ENCODE assay signal across 18 mouse cellular contexts in the genomic region with DNA sequence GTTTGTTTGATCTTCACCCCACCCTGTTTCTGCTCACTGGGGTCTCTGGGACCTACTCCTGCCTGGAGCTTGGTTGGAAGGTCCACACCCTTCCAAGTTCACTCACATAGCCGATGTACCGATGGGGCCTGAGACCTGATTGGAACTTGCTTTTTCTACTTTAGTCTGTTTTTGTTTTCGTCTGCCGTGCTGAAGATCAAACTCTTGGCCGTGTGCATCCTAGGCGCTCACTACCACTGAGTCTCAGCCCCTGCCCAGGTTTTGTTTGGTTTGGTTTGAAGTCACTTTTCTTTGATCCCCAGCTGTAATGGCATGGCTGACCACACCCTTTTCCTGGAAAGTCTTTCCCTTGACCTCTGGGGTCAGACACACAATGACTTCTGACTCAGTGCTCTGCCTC. TPM values are rescaled to one million over a fixed set of nuclear protein-coding genes. Genes with fewer than 3 reads are reported as not detected.
A peak's percentile ranks its signal among the peaks of the same experiment; 100 is the strongest.
DNase-seq lines count a peak whose midpoint lies in the region; ATAC-seq and TF ChIP-seq lines count a peak whose summit lies in the region.
"Had no signal": no experiment of that assay in that cellular context is flagged by ENCODE, and none has a peak within 500 bp of the region (broad histone marks: within the 10 kb centered on the region; RNA-seq: fewer than 3 reads in every experiment).

No protein-coding gene starts in this region.

- no peak for ATAC-seq in lung, embryonic 16.5 days (ENCODE audit: low read depth)
- no peak for ATAC-seq in limb, embryonic 14.5 days (ENCODE audit: low FRiP score, low read depth)
- ATAC-seq in kidney, embryonic 15.5 days (replicated peaks; ENCODE audit: low FRiP score): no peak

- H3K9me3 ChIP-seq in lung, embryonic 16.5 days (ENCODE audit: control insufficient read depth, low read length): no peaks in the 10 kb centered on the region
- H3K9me3 ChIP-seq in limb, embryonic 14.5 days (ENCODE audit: control insufficient read depth, low read length): no peaks in the 10 kb centered on the region
- H3K9me3 ChIP-seq in kidney, embryonic 15.5 days (replicated peaks): no peaks in the 10 kb centered on the region

- H3K36me3 ChIP-seq in lung, embryonic 16.5 days (ENCODE audit: control insufficient read depth, insufficient read depth, low read length): no peaks in the 10 kb centered on the region
- H3K36me3 ChIP-seq in limb, embryonic 14.5 days (ENCODE audit: control insufficient read depth, insufficient read depth, low read length): no peaks in the 10 kb centered on the region
- H3K36me3 ChIP-seq in kidney, embryonic 15.5 days: no peaks in the 10 kb centered on the region

- no peak overlapping the region for H3K9ac ChIP-seq in lung, embryonic 16.5 days (ENCODE audit: low read length)
- H3K9ac ChIP-seq in limb, embryonic 14.5 days (ENCODE audit: low read depth, low read length, severe bottlenecking): no peak overlapping the region
- no peak overlapping the region for H3K9ac ChIP-seq in kidney, embryonic 15.5 days

- H3K4me3 ChIP-seq in gastrocnemius, adult 2 months: no peak overlapping the region
- no peak overlapping the region for H3K4me3 ChIP-seq in lung, embryonic 16.5 days (ENCODE audit: low read length)
- no peak overlapping the region for H3K4me3 ChIP-seq in limb, embryonic 14.5 days (replicated peaks; ENCODE audit: low read length)
- no peak overlapping the region for H3K4me3 ChIP-seq in kidney, embryonic 15.5 days (replicated peaks)

- H3K4me1 ChIP-seq in lung, embryonic 16.5 days (replicated peaks; ENCODE audit: control insufficient read depth, insufficient read depth, low read length): peaks cover 36% of the 10 kb centered on the region
- H3K4me1 ChIP-seq in limb, embryonic 14.5 days (ENCODE audit: control insufficient read depth, insufficient read depth, low read length): peaks cover 27% of the 10 kb centered on the region
- peaks cover 11% of the 10 kb centered on the region for H3K4me1 ChIP-seq in kidney, embryonic 15.5 days

- no peak for TF ChIP-seq POLR2A in limb, embryonic 14.5 days (IDR thresholded peaks at IDR 0.05; ENCODE audit: borderline replicate concordance, extremely low read depth, insufficient read depth, insufficient read length)

- 74% methylated on average over 6 of the region's 6 CpGs for WGBS in lung, embryonic 16.5 days
- 80% methylated on average over 6 of the region's 6 CpGs for WGBS in limb, embryonic 14.5 days
- 92% methylated on average over 6 of the region's 6 CpGs for WGBS in kidney, embryonic 15.5 days

- H3K27me3 ChIP-seq in lung, embryonic 16.5 days (ENCODE audit: control insufficient read depth, insufficient read depth, low read depth, low read length): no peaks in the 10 kb centered on the region
- H3K27me3 ChIP-seq in limb, embryonic 14.5 days (ENCODE audit: control insufficient read depth, insufficient read depth, low read length): no peaks in the 10 kb centered on the region
- H3K27me3 ChIP-seq in kidney, embryonic 15.5 days: no peaks in the 10 kb centered on the region

- no peak for TF ChIP-seq CTCF in gastrocnemius, adult 2 months (IDR thresholded peaks at IDR 0.05)

- H3K4me2 ChIP-seq in lung, embryonic 16.5 days (ENCODE audit: low read depth, low read length): no peak overlapping the region
- no peak overlapping the region for H3K4me2 ChIP-seq in limb, embryonic 14.5 days (replicated peaks; ENCODE audit: low read depth, low read length, severe bottlenecking)
- no peak overlapping the region for H3K4me2 ChIP-seq in kidney, embryonic 15.5 days

- no peak for DNase-seq in gastrocnemius, adult 2 months
- DNase-seq in gastrocnemius, postnatal 14 days: no peak
- DNase-seq in lung, adult 18-20 months: no peak
- DNase-seq in limb, embryonic 14.5 days (ENCODE audit: low spot score): no peak
- DNase-seq in adrenal gland, postnatal 4 days (ENCODE audit: low spot score in 2 of 2): no peak
- DNase-seq in embryo, embryonic 10 days (ENCODE audit: low spot score): no peak
- DNase-seq: layer of hippocampus, adult 9-11 months; lung, postnatal 4 days; midbrain, embryonic 14.5 days; right cerebral cortex, postnatal 4 days had no signal

- intact Hi-C loops in gastrocnemius, adult 2 months (cut with DNase I): loop anchor here (2.0 kb wide), 1 partner anchor 175 kb away; no protein-coding TSS in a partner anchor
- intact Hi-C loops in gastrocnemius, postnatal 14 days (cut with DNase I; ENCODE audit: low total_unique reads): no loop called here

- H3K27ac ChIP-seq in gastrocnemius, adult 2 months: peak overlapping the region; percentile 86
- H3K27ac ChIP-seq in lung, embryonic 16.5 days (ENCODE audit: low read length): peak overlapping the region; percentile 61
- peak overlapping the region; percentile 72 for H3K27ac ChIP-seq in limb, embryonic 14.5 days (replicated peaks; ENCODE audit: low read depth, low read length)
- no peak overlapping the region for H3K27ac ChIP-seq in kidney, embryonic 15.5 days
- H3K27ac ChIP-seq: kidney, postnatal 0 days had no signal

RNA-seq across cellular contexts. Expression of gene Zdhhc19, which starts 17.3 kb away (rescaled TPM):
- total RNA-seq in gastrocnemius, adult 2 months (2021): not detected
- not detected for total RNA-seq in gastrocnemius, postnatal 14 days (2021)
- polyA plus RNA-seq in lung, embryonic 16.5 days (2015; fragmentation: Nextera tagmentation; extraction: Ambion mirVana): not detected in 2 replicates
- not detected in 2 replicates for polyA plus RNA-seq in limb, embryonic 14.5 days (2012; rRNA removed)
- polyA plus RNA-seq in limb, embryonic 14.5 days (2014; fragmentation: Nextera tagmentation; extraction: Ambion mirVana): not detected in 2 replicates
- total RNA-seq in adrenal gland, postnatal 4 days (2021): not detected
- not detected in 2 replicates for polyA plus RNA-seq in kidney, embryonic 15.5 days (2015; fragmentation: Nextera tagmentation; extraction: Ambion mirVana)
- total RNA-seq: adrenal gland, postnatal 25 days; gastrocnemius, postnatal 4 days; left cerebral cortex, postnatal 14 days had no signal
- polyA plus RNA-seq: heart, embryonic 14.5 days; kidney, postnatal 0 days; midbrain, embryonic 14.5 days; urinary bladder, adult 2 months had no signal

RNA-seq across cellular contexts. Expression of gene Slc51a, which starts 25.7 kb away (rescaled TPM):
- total RNA-seq in gastrocnemius, adult 2 months (2021): not detected
- not detected for total RNA-seq in gastrocnemius, postnatal 14 days (2021)
- polyA plus RNA-seq in lung, embryonic 16.5 days (2015; fragmentation: Nextera tagmentation; extraction: Ambion mirVana): 0.28 and 0.55 TPM in 2 replicates
- polyA plus RNA-seq in limb, embryonic 14.5 days (2012; rRNA removed): 0.08 and 0.10 TPM in 2 replicates
- polyA plus RNA-seq in limb, embryonic 14.5 days (2014; fragmentation: Nextera tagmentation; extraction: Ambion mirVana): 0.22 and 0.30 TPM in 2 replicates
- 1 to 10 TPM in 1 of 2 experiments, not detected in 1; 1.4 TPM for total RNA-seq in adrenal gland, postnatal 4 days (2021)
- polyA plus RNA-seq in kidney, embryonic 15.5 days (2015; fragmentation: Nextera tagmentation; extraction: Ambion mirVana): 2.1 and 2.2 TPM in 2 replicates
- total RNA-seq: adrenal gland, postnatal 25 days; gastrocnemius, postnatal 4 days; left cerebral cortex, postnatal 14 days had no signal
- polyA plus RNA-seq: midbrain, embryonic 14.5 days; urinary bladder, adult 2 months had no signal
